Mouse (Mus musculus): ENCODE results near the gene Rbm4b. TPM values are rescaled to one million over a fixed set of nuclear protein-coding genes. Genes with fewer than 3 reads are reported as not detected.
A peak's percentile ranks its signal among the peaks of the same experiment; 100 is the strongest.

Gene Rbm4b
- polyA plus RNA-seq, 1 experiment from 2014 or later, result 36.1 TPM

DNA sequence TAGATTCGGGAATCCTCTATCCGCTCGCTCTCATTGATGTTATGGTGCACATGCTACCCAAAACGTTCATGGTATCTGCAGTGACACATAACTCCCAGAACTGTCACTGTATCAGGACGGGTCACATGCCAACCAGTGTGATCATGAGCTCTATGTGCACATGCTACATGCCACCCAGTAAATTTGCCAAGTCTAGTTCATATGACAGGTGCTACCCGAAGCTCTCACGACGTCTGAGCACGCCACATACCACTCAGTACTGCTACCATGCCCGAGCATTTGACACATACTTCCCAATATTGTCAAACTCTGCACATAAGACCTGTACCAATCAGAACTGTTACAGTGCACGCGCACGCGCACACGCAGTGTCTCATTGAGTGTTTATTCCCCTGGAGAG, 36.2 kb upstream of the Rbm4b start:
- no peak overlapping the region for H3K4me2 ChIP-seq
- WGBS, result 79% methylated on average over 15 of the region's 15 CpGs
- peaks cover 74% of the 10 kb centered on the region for H3K27me3 ChIP-seq (replicated peaks)
- H3K36me3 ChIP-seq, result no peaks in the 10 kb centered on the region
- H3K9me3 ChIP-seq, result no peaks in the 10 kb centered on the region
- no peak for ATAC-seq (ENCODE audit: extremely low read depth, insufficient number of reproducible peaks, low FRiP score, low TSS enrichment)
- no peak overlapping the region for H3K4me3 ChIP-seq
- peaks cover 15% of the 10 kb centered on the region; the same call in 1 of the 2 replicates for H3K4me1 ChIP-seq
- H3K9ac ChIP-seq, result no peak overlapping the region
- no peak overlapping the region for H3K27ac ChIP-seq (replicated peaks)

DNA sequence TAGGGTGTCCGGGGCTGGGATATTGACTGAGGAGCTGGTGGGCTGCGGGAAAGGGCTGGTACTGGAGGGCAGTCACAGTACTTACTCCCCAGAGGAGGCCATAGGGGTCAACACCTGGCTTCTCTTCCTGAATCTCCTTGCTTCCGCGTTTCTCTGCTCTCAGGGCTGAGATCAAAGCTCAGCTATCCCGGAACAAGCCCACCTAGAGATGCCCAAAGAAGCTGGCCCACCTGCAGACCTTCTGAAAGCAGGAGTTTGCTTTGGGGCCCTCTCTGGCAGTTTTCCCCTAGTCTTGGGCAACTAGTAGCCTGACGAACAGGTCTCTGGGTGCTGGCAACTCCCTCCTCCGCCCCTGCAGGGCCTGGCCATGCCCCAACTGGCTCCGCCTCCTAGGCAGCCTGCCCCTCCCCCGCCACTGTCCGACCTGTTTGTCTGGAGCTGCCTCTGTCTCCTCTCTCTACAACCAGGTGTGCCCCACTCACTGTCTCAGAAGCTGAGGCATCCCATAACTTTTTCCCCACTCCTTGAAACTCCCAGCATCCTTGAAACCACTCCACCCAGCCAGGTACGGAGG, 35.5 kb upstream of the Rbm4b start:
- Histone ChIP-seq H3K4me2 (peak overlapping the region; percentile 24), H3K4me1 (peaks cover 15% of the 10 kb centered on the region; the same call in 1 of the 2 replicates), H3K27ac (replicated peaks) (no peak overlapping the region), H3K9me3 (no peaks in the 10 kb centered on the region), H3K4me3 (no peak overlapping the region), H3K36me3 (no peaks in the 10 kb centered on the region), H3K27me3 (replicated peaks) (peaks cover 67% of the 10 kb centered on the region), H3K9ac (peak overlapping the region; percentile 30)
- WGBS, result 15% methylated on average over 11 of the region's 11 CpGs
- no peak for ATAC-seq (ENCODE audit: extremely low read depth, insufficient number of reproducible peaks, low FRiP score, low TSS enrichment)

DNA sequence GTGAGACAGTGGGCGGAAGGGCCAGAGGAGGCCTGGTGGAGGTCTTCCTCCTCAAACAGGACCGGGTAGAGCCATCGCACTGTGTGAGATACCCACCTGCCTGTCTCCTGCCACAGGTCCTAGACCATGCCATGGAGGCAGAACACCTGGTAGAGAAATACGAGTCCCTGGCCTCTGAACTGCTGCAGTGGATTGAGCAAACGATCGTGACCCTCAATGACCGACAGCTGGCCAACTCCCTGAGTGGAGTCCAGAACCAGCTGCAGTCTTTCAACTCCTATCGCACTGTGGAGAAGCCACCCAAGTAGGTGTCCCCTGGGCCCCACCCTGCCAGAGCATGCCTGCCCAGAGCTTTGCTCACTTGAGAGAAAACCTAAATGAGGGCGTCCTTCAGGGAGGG, 27.1 kb upstream of the Rbm4b start:
- H3K36me3 ChIP-seq, result no peaks in the 10 kb centered on the region
- H3K27me3 ChIP-seq (replicated peaks), result no peaks in the 10 kb centered on the region
- no peaks in the 10 kb centered on the region for H3K9me3 ChIP-seq
- H3K27ac ChIP-seq (replicated peaks), result no peak overlapping the region
- H3K9ac ChIP-seq, result no peak overlapping the region
- WGBS, result 81% methylated on average over 9 of the region's 9 CpGs
- H3K4me3 ChIP-seq, result no peak overlapping the region
- no peak for ATAC-seq (ENCODE audit: extremely low read depth, insufficient number of reproducible peaks, low FRiP score, low TSS enrichment)
- no peaks in the 10 kb centered on the region for H3K4me1 ChIP-seq
- H3K4me2 ChIP-seq, result no peak overlapping the region

DNA sequence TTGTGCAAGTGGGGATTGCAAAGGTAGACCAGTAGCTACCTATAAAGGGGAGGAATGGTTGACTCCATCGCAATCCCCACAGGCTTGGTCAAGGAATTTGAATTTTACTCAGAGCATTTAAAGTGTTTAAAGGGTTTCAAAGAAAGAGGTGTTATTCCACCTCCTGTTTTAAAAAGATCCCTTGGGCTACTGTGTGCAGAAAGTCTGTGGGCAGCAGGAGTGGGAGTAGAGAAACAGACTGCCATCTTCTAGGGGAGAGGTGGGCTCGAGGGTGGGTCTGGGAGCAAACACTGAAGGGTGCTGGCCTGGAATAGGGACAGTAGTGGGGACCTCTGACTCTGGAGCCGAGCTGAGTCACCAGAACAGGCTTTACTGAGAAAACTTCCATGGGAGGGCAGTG, 23.2 kb upstream of the Rbm4b start:
- 79% methylated on average over 3 of the region's 3 CpGs for WGBS
- H3K4me3 ChIP-seq, result no peak overlapping the region
- H3K9ac ChIP-seq, result no peak overlapping the region
- H3K36me3 ChIP-seq, result 0 out of 2 replicates have a peak, but pooled peaks cover 2% of the 10 kb centered on the region
- no peaks in the 10 kb centered on the region for H3K9me3 ChIP-seq
- H3K4me2 ChIP-seq, result no peak overlapping the region
- H3K27me3 ChIP-seq (replicated peaks), result no peaks in the 10 kb centered on the region
- ATAC-seq (ENCODE audit: extremely low read depth, insufficient number of reproducible peaks, low FRiP score, low TSS enrichment), result no peak
- H3K4me1 ChIP-seq, result no peaks in the 10 kb centered on the region
- no peak overlapping the region for H3K27ac ChIP-seq (replicated peaks)

DNA sequence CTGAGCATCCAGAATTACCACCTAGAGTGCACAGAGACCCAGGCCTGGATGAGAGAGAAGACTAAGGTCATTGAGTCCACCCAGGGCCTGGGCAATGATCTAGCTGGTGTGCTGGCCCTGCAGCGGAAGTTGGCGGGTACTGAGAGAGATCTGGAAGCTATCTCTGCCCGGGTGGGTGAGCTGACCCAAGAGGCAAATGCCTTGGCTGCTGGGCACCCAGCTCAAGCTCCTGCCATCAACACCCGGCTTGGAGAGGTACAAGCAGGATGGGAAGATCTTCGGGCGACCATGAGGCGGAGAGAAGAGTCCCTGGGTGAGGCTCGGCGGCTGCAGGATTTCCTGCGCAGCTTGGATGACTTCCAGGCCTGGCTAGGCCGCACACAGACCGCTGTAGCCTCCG, 18.4 kb upstream of the Rbm4b start:
- ATAC-seq (ENCODE audit: extremely low read depth, insufficient number of reproducible peaks, low FRiP score, low TSS enrichment), result no peak
- Histone ChIP-seq H3K4me3 (no peak overlapping the region), H3K36me3 (0 out of 2 replicates have a peak, but pooled peaks cover 2% of the 10 kb centered on the region), H3K9ac (no peak overlapping the region), H3K27me3 (replicated peaks) (no peaks in the 10 kb centered on the region), H3K9me3 (no peaks in the 10 kb centered on the region), H3K4me1 (no peaks in the 10 kb centered on the region), H3K4me2 (no peak overlapping the region), H3K27ac (replicated peaks) (no peak overlapping the region)
- 76% methylated on average over 13 of the region's 13 CpGs for WGBS

DNA sequence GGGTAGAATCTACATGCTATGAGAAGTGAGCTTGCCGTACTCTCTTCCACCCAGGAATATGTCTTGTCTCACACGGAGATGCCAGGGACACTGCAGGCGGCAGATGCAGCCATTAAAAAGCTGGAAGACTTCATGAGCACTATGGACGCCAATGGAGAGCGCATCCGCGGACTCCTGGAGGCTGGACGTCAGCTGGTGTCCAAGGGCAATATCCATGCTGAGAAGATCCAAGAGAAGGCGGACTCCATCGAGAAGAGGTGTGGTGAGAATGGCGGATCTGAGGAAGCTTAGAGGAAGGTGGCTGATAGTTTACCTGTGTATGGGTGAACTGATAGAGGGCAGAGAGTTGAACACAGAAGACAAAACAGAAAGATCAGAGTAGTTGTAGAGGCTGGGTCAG, 17.2 kb upstream of the Rbm4b start:
- H3K9me3 ChIP-seq, result no peaks in the 10 kb centered on the region
- H3K4me3 ChIP-seq, result no peak overlapping the region
- no peaks in the 10 kb centered on the region for H3K4me1 ChIP-seq
- no peak overlapping the region for H3K9ac ChIP-seq
- H3K36me3 ChIP-seq, result 0 out of 2 replicates have a peak, but pooled peaks cover 2% of the 10 kb centered on the region
- ATAC-seq (ENCODE audit: extremely low read depth, insufficient number of reproducible peaks, low FRiP score, low TSS enrichment), result no peak
- no peaks in the 10 kb centered on the region for H3K27me3 ChIP-seq (replicated peaks)
- H3K27ac ChIP-seq (replicated peaks), result no peak overlapping the region
- 85% methylated on average over 11 of the region's 11 CpGs for WGBS
- no peak overlapping the region for H3K4me2 ChIP-seq

DNA sequence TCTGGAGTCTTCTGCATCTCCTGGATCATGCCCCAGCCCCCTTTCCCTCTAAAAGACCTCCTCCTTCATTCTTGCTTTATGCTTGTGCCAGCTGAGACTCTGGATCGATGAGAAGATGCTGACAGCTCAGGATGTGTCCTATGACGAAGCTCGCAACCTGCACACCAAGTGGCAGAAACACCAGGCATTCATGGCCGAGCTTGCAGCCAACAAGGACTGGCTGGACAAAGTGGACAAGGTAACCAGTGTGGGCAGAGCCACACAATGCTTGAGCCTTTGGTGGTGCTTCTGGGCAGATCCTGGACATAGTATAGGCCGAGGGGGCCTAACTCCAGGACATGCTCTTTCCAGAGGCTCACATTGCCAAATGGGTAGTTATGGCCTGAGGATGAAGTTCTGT, 16.5 kb upstream of the Rbm4b start:
- no peaks in the 10 kb centered on the region for H3K9me3 ChIP-seq
- 0 out of 2 replicates have a peak, but pooled peaks cover 2% of the 10 kb centered on the region for H3K36me3 ChIP-seq
- H3K4me2 ChIP-seq, result no peak overlapping the region
- H3K27me3 ChIP-seq (replicated peaks), result no peaks in the 10 kb centered on the region
- H3K4me1 ChIP-seq, result peaks cover under 1% of the 10 kb centered on the region
- WGBS, result 79% methylated on average over 5 of the region's 5 CpGs
- H3K4me3 ChIP-seq, result no peak overlapping the region
- ATAC-seq (ENCODE audit: extremely low read depth, insufficient number of reproducible peaks, low FRiP score, low TSS enrichment), result no peak
- no peak overlapping the region for H3K9ac ChIP-seq
- H3K27ac ChIP-seq (replicated peaks), result no peak overlapping the region

DNA sequence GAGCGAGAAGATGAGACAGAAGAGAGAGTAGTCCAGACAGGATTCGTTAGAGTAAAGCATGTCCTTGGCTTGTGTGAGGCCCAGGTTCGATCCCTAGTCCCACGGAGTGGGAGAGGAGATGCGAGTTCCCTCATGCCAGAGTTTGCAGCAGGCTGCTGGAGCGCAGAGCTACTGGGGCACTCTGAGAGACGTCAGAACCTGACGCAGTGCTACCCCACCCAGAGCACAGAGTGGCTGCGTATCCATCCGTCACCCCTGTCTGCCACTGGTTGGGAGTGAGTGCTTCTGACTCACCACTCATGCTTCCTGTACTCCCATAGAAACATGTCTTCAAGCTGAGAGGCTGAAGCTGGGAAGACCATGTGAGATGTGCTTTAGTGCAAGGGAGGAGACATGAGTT, 14.8 kb upstream of the Rbm4b start:
- Histone ChIP-seq H3K4me2 (no peak overlapping the region), H3K27me3 (replicated peaks) (no peaks in the 10 kb centered on the region), H3K4me3 (no peak overlapping the region), H3K4me1 (peaks cover 8% of the 10 kb centered on the region), H3K27ac (replicated peaks) (no peak overlapping the region), H3K9me3 (no peaks in the 10 kb centered on the region), H3K9ac (no peak overlapping the region), H3K36me3 (0 out of 2 replicates have a peak, but pooled peaks cover 2% of the 10 kb centered on the region)
- 68% methylated on average over 10 of the region's 10 CpGs for WGBS
- no peak for ATAC-seq (ENCODE audit: extremely low read depth, insufficient number of reproducible peaks, low FRiP score, low TSS enrichment)

DNA sequence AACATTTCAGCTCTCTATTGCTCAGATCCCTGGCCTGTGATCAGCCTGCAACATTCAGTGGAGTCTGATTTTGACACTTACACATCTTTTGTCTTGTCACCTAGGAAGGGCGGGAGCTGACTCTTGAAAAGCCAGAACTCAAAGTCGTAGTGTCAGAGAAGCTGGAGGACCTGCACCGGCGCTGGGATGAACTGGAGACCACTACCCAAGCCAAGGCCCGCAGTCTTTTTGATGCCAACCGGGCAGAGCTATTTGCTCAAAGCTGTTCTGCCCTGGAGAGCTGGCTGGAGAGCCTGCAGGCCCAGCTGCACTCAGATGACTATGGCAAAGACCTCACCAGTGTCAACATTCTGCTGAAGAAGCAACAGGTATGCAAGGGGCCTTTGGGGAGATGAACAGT, 14.1 kb upstream of the Rbm4b start:
- no peak for ATAC-seq (ENCODE audit: extremely low read depth, insufficient number of reproducible peaks, low FRiP score, low TSS enrichment)
- Histone ChIP-seq H3K27ac (replicated peaks) (no peak overlapping the region), H3K36me3 (0 out of 2 replicates have a peak, but pooled peaks cover 2% of the 10 kb centered on the region), H3K9me3 (no peaks in the 10 kb centered on the region), H3K4me3 (no peak overlapping the region), H3K4me2 (no peak overlapping the region), H3K9ac (no peak overlapping the region), H3K4me1 (peaks cover 8% of the 10 kb centered on the region), H3K27me3 (replicated peaks) (no peaks in the 10 kb centered on the region)
- WGBS, result 84% methylated on average over 6 of the region's 6 CpGs

DNA sequence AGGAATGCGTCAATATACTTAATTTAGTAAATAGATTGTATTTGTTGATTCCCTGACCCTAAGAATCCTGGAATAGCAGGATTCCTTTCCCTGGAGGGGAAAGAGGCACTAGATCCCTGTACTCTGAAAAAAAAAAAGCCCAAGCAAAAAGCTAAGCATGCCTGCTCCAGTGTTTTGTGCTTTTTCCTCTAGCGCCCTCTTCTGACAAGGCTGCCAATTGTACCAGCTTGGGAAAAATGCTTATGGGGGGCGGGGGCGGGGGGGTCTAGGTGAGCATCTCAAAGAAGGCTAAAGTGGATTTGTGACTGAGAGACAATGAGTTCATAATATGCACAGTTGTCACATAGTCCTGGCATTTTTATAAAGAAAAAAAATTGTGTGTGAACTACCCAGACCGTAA, 12.8 kb upstream of the Rbm4b start:
- Histone ChIP-seq H3K9me3 (no peaks in the 10 kb centered on the region), H3K27ac (replicated peaks) (no peak overlapping the region), H3K27me3 (replicated peaks) (no peaks in the 10 kb centered on the region), H3K9ac (no peak overlapping the region), H3K4me3 (no peak overlapping the region), H3K36me3 (no peaks in the 10 kb centered on the region), H3K4me2 (no peak overlapping the region), H3K4me1 (peaks cover 8% of the 10 kb centered on the region)
- no peak for ATAC-seq (ENCODE audit: extremely low read depth, insufficient number of reproducible peaks, low FRiP score, low TSS enrichment)
- 42% methylated on average over 5 of the region's 5 CpGs for WGBS

DNA sequence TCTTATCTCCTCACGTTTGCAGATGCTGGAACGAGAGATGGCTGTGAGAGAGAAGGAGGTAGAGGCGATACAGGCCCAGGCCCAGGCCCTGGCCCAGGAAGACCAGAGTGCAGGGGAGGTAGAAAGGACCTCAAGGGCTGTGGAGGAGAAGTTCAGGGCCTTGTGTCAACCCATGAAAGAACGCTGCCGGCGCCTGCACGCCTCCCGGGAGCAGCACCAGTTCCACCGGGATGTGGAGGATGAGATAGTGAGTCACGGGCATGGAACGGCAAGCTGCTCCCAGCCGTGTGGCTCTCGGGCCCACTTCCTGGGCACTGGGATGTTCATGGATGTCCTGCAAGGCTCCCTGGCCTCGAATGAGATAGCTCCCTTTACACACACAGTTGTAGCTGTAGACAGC, 12.3 kb upstream of the Rbm4b start:
- 68% methylated on average over 14 of the region's 14 CpGs for WGBS

DNA sequence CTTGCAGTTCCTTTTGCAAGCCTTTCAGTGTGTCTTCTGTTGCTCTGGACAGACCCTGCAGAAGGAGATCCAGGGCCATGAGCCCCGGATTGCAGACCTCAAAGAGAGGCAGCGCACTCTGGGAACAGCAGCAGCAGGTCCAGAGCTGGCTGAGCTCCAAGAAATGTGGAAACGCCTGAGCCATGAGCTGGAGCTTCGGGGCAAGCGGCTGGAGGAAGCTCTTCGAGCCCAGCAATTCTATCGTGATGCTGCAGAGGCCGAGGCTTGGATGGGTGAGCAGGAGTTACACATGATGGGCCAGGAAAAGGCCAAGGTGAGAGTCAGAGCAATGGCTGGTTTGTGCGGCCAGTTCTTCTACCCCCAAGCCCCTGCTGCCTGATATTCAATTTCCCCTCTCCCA, 11.2 kb upstream of the Rbm4b start:
- no peaks in the 10 kb centered on the region for H3K9me3 ChIP-seq
- H3K4me1 ChIP-seq, result peaks cover 8% of the 10 kb centered on the region
- H3K4me3 ChIP-seq, result no peak overlapping the region
- 32% methylated on average over 9 of the region's 9 CpGs for WGBS
- peak overlapping the region; percentile 48 for H3K9ac ChIP-seq
- H3K27me3 ChIP-seq (replicated peaks), result no peaks in the 10 kb centered on the region
- no peaks in the 10 kb centered on the region for H3K36me3 ChIP-seq
- no peak overlapping the region for H3K4me2 ChIP-seq
- ATAC-seq (ENCODE audit: extremely low read depth, insufficient number of reproducible peaks, low FRiP score, low TSS enrichment), result no peak
- H3K27ac ChIP-seq (replicated peaks), result no peak overlapping the region

More for the DNA sequence above, 12.3 kb upstream of the Rbm4b start:
- no peaks in the 10 kb centered on the region for H3K36me3 ChIP-seq
- peaks cover 8% of the 10 kb centered on the region for H3K4me1 ChIP-seq
- H3K4me2 ChIP-seq, result no peak overlapping the region
- no peak for ATAC-seq (ENCODE audit: extremely low read depth, insufficient number of reproducible peaks, low FRiP score, low TSS enrichment)
- no peak overlapping the region for H3K4me3 ChIP-seq
- no peak overlapping the region for H3K27ac ChIP-seq (replicated peaks)
- no peaks in the 10 kb centered on the region for H3K27me3 ChIP-seq (replicated peaks)
- H3K9ac ChIP-seq, result no peak overlapping the region
- no peaks in the 10 kb centered on the region for H3K9me3 ChIP-seq
